Mouse (Mus musculus): ENCODE data around the gene Zfp629. TPM values are rescaled to one million over a fixed set of nuclear protein-coding genes. Genes with fewer than 3 reads are reported as not detected.
"Not testable (repeated sequence)": the region's sequence is repeated elsewhere in the genome, so short reads cannot be mapped to it uniquely, and the experiment has no call there.

Gene Zfp629
- total and polyA plus RNA-seq, 3 experiments, result 10.8 to 12.6 TPM; not detected in 1

DNA sequence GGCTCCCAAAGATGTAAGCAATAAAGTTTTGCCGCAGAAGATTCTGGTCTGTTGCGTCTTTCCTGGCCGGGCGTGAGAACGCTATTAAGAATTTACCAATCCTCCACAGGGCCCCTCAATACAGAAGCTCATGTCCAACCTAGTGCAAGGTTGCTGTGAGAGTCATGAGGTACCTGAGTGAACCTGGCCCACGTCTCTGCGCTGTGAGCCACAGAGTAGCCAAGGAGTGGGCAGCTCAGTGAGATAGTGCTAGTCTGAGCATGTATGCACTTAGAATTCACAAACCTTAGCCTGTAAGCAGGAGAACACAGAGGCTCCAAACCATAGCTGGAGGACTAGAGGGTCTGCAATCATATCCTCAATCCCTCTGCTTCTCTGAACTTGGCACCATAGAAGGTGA lies 10.4 kb upstream of the Zfp629 start:
- Histone ChIP-seq H3K27me3 (ENCODE audit: control insufficient read depth in 1 of 2, insufficient read depth in 2 of 2, low read length in 2 of 2) (no peaks in the 10 kb centered on the region), H3K27ac (ENCODE audit: control insufficient read depth, low read depth, low read length) (peak overlapping the region; percentile 33; the same call in 1 of the 2 replicates), H3K9me3 (replicated peaks; ENCODE audit: insufficient read depth, low read length) (no peaks in the 10 kb centered on the region), H3K79me2 (ENCODE audit: control insufficient read depth, insufficient read depth, low read length, poor library complexity) (no peaks in the 10 kb centered on the region), H3K4me3 (ENCODE audit: control insufficient read depth in 1 of 2, insufficient read depth in 1 of 2, low read depth in 2 of 2, low read length in 2 of 2) (no peak overlapping the region), H3K36me3 (ENCODE audit: control insufficient read depth in 1 of 2, insufficient read depth in 2 of 2, low read length in 2 of 2) (peaks cover 0 to 11% of the 10 kb centered on the region in 2 experiments; a peak in 2 of 4 replicates), H3K9ac (ENCODE audit: control insufficient read depth, low read depth, low read length, poor library complexity, severe bottlenecking) (no peak overlapping the region), H3K4me1 (ENCODE audit: control insufficient read depth in 1 of 2, insufficient read depth in 2 of 2, low read length in 2 of 2) (peaks cover 0 to 14% of the 10 kb centered on the region in 2 experiments; a peak in 3 of 4 replicates)
- no peak for TF ChIP-seq NRF1 (IDR thresholded peaks at IDR 0.05; ENCODE audit: insufficient read depth, low read depth, low read length, poor library complexity, severe bottlenecking)
- no peak for TF ChIP-seq POLR2A (IDR thresholded peaks at IDR 0.05; ENCODE audit: control insufficient read depth in 1 of 2, insufficient read depth in 1 of 2, low read depth in 1 of 2, low read length in 2 of 2, poor library complexity in 1 of 2)
- no peak for TF ChIP-seq RCOR1 (IDR thresholded peaks at IDR 0.05; ENCODE audit: low read depth, low read length)
- TF ChIP-seq MYC (IDR thresholded peaks at IDR 0.05; ENCODE audit: low read depth, low read length), result no peak
- no peak for TF ChIP-seq MAFK (IDR thresholded peaks at IDR 0.05; ENCODE audit: borderline replicate concordance, low read depth, low read length)
- no peak for TF ChIP-seq MAZ (IDR thresholded peaks at IDR 0.05; ENCODE audit: low read depth, low read length)
- no peak for TF ChIP-seq TCF12 (IDR thresholded peaks at IDR 0.05; ENCODE audit: low read depth, low read length)
- no peak for TF ChIP-seq CHD1 (IDR thresholded peaks at IDR 0.05; ENCODE audit: low read depth, low read length)
- TF ChIP-seq MAX (IDR thresholded peaks at IDR 0.05; ENCODE audit: low read length), result no peak
- no peak for DNase-seq (ENCODE audit: low read depth, low spot score)

DNA sequence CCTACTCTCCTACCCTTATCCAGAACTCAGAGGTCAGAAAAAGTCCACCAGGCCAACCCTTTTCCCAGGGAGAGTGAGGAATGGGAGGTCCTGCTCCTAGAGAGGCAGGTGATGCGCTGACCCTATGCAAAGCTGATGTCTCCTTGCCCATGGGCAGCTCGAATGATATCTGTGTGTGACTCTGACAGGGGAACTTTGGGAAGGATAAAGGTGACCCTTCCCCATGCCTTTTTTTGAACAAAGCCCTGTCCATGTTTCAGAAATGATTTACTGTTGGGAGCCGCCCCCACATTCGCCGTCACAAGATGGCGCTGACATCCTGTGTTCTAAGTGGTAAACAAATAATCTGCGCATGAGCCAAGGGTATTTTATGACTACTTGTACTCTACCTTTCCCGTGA lies 2.8 kb upstream of the Zfp629 start:
- not testable (repeated sequence) for H3K36me3 ChIP-seq (ENCODE audit: control insufficient read depth in 1 of 2, insufficient read depth in 2 of 2, low read length in 2 of 2); H3K9me3 ChIP-seq (replicated peaks; ENCODE audit: insufficient read depth, low read length); H3K27me3 ChIP-seq (ENCODE audit: control insufficient read depth in 1 of 2, insufficient read depth in 2 of 2, low read length in 2 of 2)
- Histone ChIP-seq H3K27ac (ENCODE audit: control insufficient read depth, low read depth, low read length) (peak overlapping the region; percentile 23; the same call in 1 of the 2 replicates), H3K4me1 (ENCODE audit: control insufficient read depth in 1 of 2, insufficient read depth in 2 of 2, low read length in 2 of 2) (peaks cover 0 to 16% of the 10 kb centered on the region in 2 experiments; a peak in 3 of 4 replicates), H3K9ac (ENCODE audit: control insufficient read depth, low read depth, low read length, poor library complexity, severe bottlenecking) (peak overlapping the region; percentile 47), H3K4me3 (ENCODE audit: control insufficient read depth in 1 of 2, insufficient read depth in 1 of 2, low read depth in 2 of 2, low read length in 2 of 2) (peak overlapping the region; percentile 60 to 89), H3K79me2 (ENCODE audit: control insufficient read depth, insufficient read depth, low read length, poor library complexity) (peaks cover 23% of the 10 kb centered on the region)
- DNase-seq (ENCODE audit: low read depth, low spot score), result peak; percentile 50

DNA sequence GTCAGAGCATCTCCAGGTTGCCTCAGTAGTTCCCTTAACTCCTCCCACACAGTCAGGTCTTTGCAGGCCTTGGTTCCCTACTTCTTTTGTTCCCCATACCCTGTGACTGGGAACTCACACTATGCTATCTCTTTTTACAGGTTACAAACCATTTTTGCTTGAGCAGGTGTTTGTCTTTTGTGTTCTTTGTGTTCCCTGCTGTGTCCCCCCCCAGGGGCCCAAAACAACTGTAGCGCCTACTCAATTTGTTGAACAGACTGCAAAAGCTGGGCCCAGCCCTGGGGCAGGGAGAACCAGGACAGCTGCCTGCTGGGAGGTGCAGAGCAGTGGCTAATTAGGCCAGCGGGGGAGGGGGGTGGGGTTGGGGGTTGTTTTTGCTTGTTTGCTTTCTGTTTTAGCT lies 2.4 kb upstream of the Zfp629 start:
- H3K27me3 ChIP-seq (ENCODE audit: control insufficient read depth in 1 of 2, insufficient read depth in 2 of 2, low read length in 2 of 2), result no peaks in the 10 kb centered on the region
- H3K9ac ChIP-seq (ENCODE audit: control insufficient read depth, low read depth, low read length, poor library complexity, severe bottlenecking), result peak overlapping the region; percentile 47
- no peak for TF ChIP-seq POLR2A (IDR thresholded peaks at IDR 0.05; ENCODE audit: control insufficient read depth in 1 of 2, insufficient read depth in 1 of 2, low read depth in 1 of 2, low read length in 2 of 2, poor library complexity in 1 of 2)
- no peak for TF ChIP-seq MYB (IDR thresholded peaks at IDR 0.05; ENCODE audit: low read depth, low read length)
- no peak for TF ChIP-seq MEF2A (IDR thresholded peaks at IDR 0.05; ENCODE audit: extremely low read depth, insufficient replicate concordance, low read depth, low read length, poor library complexity, severe bottlenecking)
- no peak for TF ChIP-seq GATA1 (IDR thresholded peaks at IDR 0.05; ENCODE audit: low read depth, low read length)
- TF ChIP-seq POLR2AphosphoS5 (IDR thresholded peaks at IDR 0.05; ENCODE audit: borderline replicate concordance, low read depth, low read length), result no peak
- no peak for TF ChIP-seq NRF1 (IDR thresholded peaks at IDR 0.05; ENCODE audit: insufficient read depth, low read depth, low read length, poor library complexity, severe bottlenecking)
- TF ChIP-seq USF1 (IDR thresholded peaks at IDR 0.05; ENCODE audit: low read depth, low read length), result no peak
- no peak for TF ChIP-seq TCF12 (IDR thresholded peaks at IDR 0.05; ENCODE audit: low read depth, low read length)
- no peak for TF ChIP-seq ELF1 (IDR thresholded peaks at IDR 0.05; ENCODE audit: low read depth, low read length)
- TF ChIP-seq RAD21 (IDR thresholded peaks at IDR 0.05; ENCODE audit: low read depth, low read length), result no peak
- no peak for TF ChIP-seq MAX (IDR thresholded peaks at IDR 0.05; ENCODE audit: low read length)
- TF ChIP-seq EP300 (IDR thresholded peaks at IDR 0.05; ENCODE audit: low read depth in 1 of 2, low read length in 2 of 2), result no peak
- no peak for TF ChIP-seq USF2 (IDR thresholded peaks at IDR 0.05; ENCODE audit: borderline replicate concordance in 1 of 2, insufficient read depth in 1 of 2, low read depth in 1 of 2, low read length in 2 of 2)
- peak; percentile 37 for DNase-seq (ENCODE audit: low read depth, low spot score)
- H3K36me3 ChIP-seq (ENCODE audit: control insufficient read depth in 1 of 2, insufficient read depth in 2 of 2, low read length in 2 of 2), result peaks cover 0 to 8% of the 10 kb centered on the region in 2 experiments; a peak in 2 of 4 replicates
- peaks cover 23% of the 10 kb centered on the region for H3K79me2 ChIP-seq (ENCODE audit: control insufficient read depth, insufficient read depth, low read length, poor library complexity)
- no peaks in the 10 kb centered on the region for H3K9me3 ChIP-seq (replicated peaks; ENCODE audit: insufficient read depth, low read length)
- H3K27ac ChIP-seq (ENCODE audit: control insufficient read depth, low read depth, low read length), result peak overlapping the region; percentile 32
- H3K4me1 ChIP-seq (ENCODE audit: control insufficient read depth in 1 of 2, insufficient read depth in 2 of 2, low read length in 2 of 2), result peaks cover 0 to 16% of the 10 kb centered on the region in 2 experiments; a peak in 3 of 4 replicates
- H3K4me3 ChIP-seq (ENCODE audit: control insufficient read depth in 1 of 2, insufficient read depth in 1 of 2, low read depth in 2 of 2, low read length in 2 of 2), result peak overlapping the region; percentile 60 to 89; a peak in 3 of 4 replicates
